ENCODE assay signal across 8 mouse cellular contexts in genomic region chr17:35737743-35738142, GRCm38 (mm10). TPM values are rescaled to one million over a fixed set of nuclear protein-coding genes. Genes with fewer than 3 reads are reported as not detected.
DNase-seq lines count a peak whose midpoint lies in the region; ATAC-seq and TF ChIP-seq lines count a peak whose summit lies in the region.

No protein-coding gene starts in this region.

- peak; percentile 59 for DNase-seq in Patski (ENCODE audit: low read depth, low spot score)
- peak; percentile 90 to 92 for DNase-seq in cerebellum, postnatal 14 days
- DNase-seq in frontal cortex, postnatal 25 days (ENCODE audit: low spot score in 2 of 2) = peak; percentile 65 to 70
- DNase-seq in hindbrain, embryonic 14.5 days (ENCODE audit: low spot score) = peak; percentile 81
- DNase-seq in layer of hippocampus, postnatal 25 days (ENCODE audit: extremely low spot score in 1 of 2, low spot score in 1 of 2) = peak; percentile 49 to 75
- peak; percentile 90 for DNase-seq in lung, postnatal 25 days (ENCODE audit: low spot score)
- peak; percentile 79 for DNase-seq in retina, postnatal 7 days (ENCODE audit: low read depth, low spot score)
- DNase-seq in urinary bladder, adult 2 months (ENCODE audit: low spot score) = peak; percentile 56

- ATAC-seq in Patski = peak; percentile 91
- peak; percentile 75; the same call in 1 of the 2 replicates for ATAC-seq in hindbrain, embryonic 14.5 days (ENCODE audit: low FRiP score)

- in situ Hi-C loops in Patski (cut with MboI; ENCODE audit: low pct_unique_long_range_greater_than_20kb) = loop anchor here (5.0 kb wide), 3 partner anchors 90 to 155 kb away; no protein-coding TSS in a partner anchor

- no peak overlapping the region for H3K4me3 ChIP-seq in hindbrain, embryonic 14.5 days (replicated peaks; ENCODE audit: low read length)

- H3K36me3 ChIP-seq in hindbrain, embryonic 14.5 days (replicated peaks; ENCODE audit: control insufficient read depth, insufficient read depth) = no peaks in the 10 kb centered on the region

- peak; percentile 92 for TF ChIP-seq CTCF in Patski (IDR thresholded peaks at IDR 0.05)

- no peaks in the 10 kb centered on the region for H3K27me3 ChIP-seq in Patski
- no peaks in the 10 kb centered on the region for H3K27me3 ChIP-seq in hindbrain, embryonic 14.5 days (ENCODE audit: control insufficient read depth, insufficient read depth, low read length)

- peak overlapping the region; percentile 23; the same call in 1 of the 2 replicates for H3K4me2 ChIP-seq in hindbrain, embryonic 14.5 days (replicated peaks)

- WGBS in hindbrain, embryonic 14.5 days = 11% methylated on average over 12 of the region's 12 CpGs

- no peaks in the 10 kb centered on the region for H3K9me3 ChIP-seq in hindbrain, embryonic 14.5 days (ENCODE audit: control insufficient read depth, low read length)

- H3K4me1 ChIP-seq in hindbrain, embryonic 14.5 days (replicated peaks; ENCODE audit: control insufficient read depth, insufficient read depth, low read length) = 0 out of 2 replicates have a peak, but pooled peaks cover 4% of the 10 kb centered on the region

- CTCF ChIA-PET in Patski (lab: Charles Lee) = interaction anchor here (0.7 to 7.0 kb wide), 37 partner anchors 11 to 175 kb away, joined by 3 to 79 read pairs (median 5); partner anchors contain the start of genes Ddr1, Dhx16, Flot1 and Ier3

- POLR2A ChIA-PET in Patski (lab: Charles Lee) = interaction anchor here (0.7 to 4.3 kb wide), 8 partner anchors 11 to 103 kb away, joined by 4 to 48 read pairs (median 4); partner anchors contain the start of genes Flot1 and Ier3

- no peak overlapping the region for H3K9ac ChIP-seq in hindbrain, embryonic 14.5 days

- H3K27ac ChIP-seq in hindbrain, embryonic 14.5 days = no peak overlapping the region

RNA-seq across cellular contexts. Expression of gene Ddr1, which starts 33.3 kb away (rescaled TPM):
- polyA plus RNA-seq in Patski (2021) = 230 TPM
- 62.7 and 72.5 TPM in 2 replicates for polyA plus RNA-seq in hindbrain, embryonic 14.5 days (2014; fragmentation: Nextera tagmentation; extraction: Ambion mirVana)
- total RNA-seq in layer of hippocampus, postnatal 25 days (2021) = 10 to 100 TPM; 78.5 to 82.0 TPM
- 20.2 and 28.6 TPM in 2 replicates for polyA plus RNA-seq in urinary bladder, adult 2 months (2012; rRNA removed)
